Mouse (Mus musculus): ENCODE measurements around the gene Uspl1.
A peak's percentile ranks its signal among the peaks of the same experiment; 100 is the strongest.

Gene Uspl1

DNA sequence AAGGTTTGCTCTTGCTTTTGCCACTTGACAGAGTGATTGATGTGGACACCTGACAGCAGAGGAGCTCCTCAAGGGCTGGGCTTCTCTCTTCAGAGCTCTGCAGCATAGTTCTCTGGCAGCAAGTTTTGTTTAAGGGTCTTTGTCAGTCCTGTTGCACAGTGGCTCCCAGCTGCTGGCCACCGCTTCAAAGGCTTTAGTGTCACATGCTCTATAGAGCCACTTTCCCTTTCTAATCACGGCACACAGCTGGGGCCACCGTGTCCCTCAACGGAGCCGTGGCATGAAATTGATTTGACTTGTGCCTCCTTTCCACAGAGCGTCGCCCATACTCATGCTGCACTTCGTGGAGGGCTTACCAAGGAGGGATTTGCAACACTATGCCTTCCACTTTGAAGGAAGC is 25.2 kb downstream of the Uspl1 start:
- DNase-seq (ENCODE audit: low spot score in 2 of 2), result no peak

DNA sequence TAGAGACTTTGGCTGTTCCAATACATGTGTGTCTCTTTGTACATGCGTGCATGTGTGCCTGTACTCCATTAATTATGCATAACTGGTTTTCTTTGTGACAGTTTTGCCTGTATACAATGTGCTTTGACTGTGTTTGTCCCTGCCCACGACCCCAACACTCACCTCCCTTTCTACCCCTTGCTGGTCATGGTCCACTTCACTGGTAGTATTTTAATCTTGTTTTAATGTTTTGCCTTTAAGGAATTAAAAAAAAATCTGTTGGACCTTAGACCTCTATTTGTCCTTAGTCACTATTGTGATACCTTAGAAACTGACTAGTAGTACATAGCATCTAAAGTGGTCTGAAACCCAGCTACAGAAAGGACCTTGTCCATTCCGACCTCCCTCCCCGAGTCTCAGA is 26.9 kb downstream of the Uspl1 start:
- DNase-seq (ENCODE audit: low spot score in 2 of 2), result no peak

DNA sequence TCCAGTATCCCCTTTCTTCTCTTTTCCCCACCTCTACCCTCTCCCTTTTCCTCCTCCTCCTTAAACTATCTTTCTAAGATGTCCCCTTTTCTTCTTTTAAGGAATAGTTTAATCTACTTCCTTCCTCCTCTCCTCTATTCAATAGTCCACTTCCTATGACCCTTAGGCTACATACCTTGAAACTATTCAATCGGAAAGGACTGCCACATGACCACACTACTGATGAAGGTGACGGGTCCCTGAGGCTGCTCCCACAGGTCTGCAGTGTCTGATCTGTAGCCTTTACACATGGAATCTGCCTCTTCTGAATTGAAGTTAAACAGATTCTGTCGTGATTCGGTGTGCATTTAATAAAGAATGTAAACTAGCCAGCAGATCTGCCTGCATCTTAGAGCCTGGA is 28.7 kb downstream of the Uspl1 start:
- DNase-seq (ENCODE audit: low spot score in 2 of 2), result no peak

DNA sequence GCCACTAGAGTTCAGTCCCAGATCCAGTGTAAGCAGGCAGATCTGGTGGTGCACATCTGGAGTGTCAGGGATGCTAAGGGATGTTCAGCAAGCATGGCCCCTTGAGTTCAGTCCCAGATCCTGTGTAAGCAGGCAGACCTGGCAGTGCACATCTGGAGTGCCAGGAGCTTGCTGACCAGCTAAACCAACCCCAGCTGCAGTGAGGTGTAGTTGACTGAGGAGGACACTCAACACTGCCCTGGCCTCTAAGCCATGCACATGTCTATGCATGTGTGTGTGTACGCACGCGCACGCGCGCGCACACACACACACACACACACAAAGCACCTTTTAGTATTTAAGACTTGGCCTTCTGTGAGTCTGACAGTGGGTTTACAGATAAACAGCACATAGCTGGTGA is 31.4 kb downstream of the Uspl1 start:
- no peak for DNase-seq (ENCODE audit: low spot score in 2 of 2)

DNA sequence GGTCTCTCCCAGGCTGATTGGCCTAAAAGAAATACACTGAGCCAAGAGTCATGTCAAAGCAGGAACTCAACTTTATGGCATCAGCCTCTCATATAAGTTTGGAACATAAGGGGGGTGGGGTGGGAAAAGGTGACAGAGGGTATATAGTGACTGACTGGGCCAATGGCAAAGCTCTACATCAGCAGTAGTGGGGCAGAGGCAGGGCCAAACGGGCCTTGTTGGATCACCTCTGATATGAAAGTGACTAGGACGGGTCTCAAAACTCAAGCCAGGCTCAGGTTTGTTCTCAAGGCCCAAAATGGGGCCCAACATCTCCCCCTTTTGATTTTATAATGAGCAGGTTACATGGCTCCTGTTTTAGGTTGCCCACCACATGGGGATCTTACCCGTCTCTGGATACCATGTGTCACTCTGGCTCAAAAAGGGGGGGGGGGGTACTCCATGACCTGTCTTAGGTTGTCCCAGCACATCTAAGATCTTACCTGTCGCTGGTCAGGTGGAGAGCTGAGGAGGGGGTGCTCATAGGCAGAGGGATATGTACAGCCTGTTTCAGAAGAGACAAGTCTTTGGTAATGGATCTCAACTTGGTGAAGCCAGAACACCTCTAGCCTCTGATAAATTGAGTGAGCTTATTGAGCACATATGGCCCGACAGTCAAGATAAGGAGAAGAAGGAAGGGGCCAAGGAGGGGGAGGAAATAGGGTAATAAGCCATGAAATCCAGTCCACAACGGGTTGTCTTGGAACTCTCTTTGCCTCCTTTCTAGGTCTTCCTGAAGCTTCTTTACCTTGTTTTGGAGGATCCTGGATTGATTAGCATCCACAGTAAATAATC is 33.6 kb downstream of the Uspl1 start:
- DNase-seq (ENCODE audit: low spot score in 2 of 2), result no peak

DNA sequence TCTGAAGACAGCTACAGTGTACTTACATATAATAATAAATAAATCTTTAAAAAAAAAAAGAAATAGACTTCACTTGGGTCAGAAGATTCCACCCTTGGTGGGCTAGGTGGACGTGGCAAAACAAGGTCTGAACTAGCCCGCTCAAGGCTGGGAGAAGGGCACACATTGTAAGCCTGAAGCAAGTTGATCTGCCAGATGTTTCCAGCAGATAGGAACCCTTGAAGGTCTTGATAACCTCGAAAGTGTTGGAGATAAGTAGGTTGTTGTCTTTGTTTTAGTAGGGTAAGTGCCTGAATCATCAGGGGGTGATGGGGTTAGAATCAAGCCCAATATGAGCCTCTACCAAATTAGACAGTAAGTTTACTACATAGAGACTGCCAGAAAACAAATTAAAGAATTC is 35.3 kb downstream of the Uspl1 start:
- no peak for DNase-seq (ENCODE audit: low spot score in 2 of 2)

DNA sequence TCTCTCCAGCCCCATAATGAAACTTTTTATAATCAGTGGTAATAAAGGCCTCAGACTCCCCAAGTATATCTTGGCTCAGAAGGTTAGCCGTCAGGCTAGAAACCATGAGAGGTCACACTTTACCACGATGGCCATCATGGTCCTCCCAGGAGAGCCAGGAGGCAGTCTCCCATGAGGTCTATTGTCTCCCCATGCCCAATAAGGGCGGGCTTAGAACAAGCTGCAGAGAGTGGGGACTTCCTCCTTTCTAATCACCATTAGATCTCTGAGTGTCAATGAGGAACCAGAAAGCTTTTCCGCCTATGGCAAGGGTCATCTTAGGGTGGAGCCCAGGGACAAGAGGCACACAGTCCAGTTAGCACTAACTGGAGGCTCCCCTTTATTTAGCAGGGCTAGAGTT is 37.2 kb downstream of the Uspl1 start:
- DNase-seq (ENCODE audit: low spot score in 2 of 2), result no peak

DNA sequence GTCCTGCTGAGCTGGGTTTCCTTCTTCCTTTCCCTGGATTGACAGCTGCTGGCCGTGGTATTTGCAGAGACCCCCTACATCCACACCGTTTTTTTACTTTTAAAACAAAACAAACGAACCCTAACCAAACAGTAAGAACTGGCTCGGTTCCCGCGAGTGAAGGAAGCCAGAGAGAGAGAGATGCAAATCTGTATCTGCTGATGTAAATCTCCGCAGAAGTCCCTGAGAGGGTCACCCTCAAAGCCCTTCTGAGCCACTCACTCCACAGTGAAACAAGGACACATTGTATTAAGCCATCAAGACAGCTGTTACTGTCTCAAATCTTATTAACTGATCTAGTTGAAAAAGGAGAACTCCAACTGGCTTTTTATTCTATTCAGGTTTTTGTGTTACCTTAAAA is 40.5 kb downstream of the Uspl1 start:
- DNase-seq (ENCODE audit: low spot score in 2 of 2), result no peak

DNA sequence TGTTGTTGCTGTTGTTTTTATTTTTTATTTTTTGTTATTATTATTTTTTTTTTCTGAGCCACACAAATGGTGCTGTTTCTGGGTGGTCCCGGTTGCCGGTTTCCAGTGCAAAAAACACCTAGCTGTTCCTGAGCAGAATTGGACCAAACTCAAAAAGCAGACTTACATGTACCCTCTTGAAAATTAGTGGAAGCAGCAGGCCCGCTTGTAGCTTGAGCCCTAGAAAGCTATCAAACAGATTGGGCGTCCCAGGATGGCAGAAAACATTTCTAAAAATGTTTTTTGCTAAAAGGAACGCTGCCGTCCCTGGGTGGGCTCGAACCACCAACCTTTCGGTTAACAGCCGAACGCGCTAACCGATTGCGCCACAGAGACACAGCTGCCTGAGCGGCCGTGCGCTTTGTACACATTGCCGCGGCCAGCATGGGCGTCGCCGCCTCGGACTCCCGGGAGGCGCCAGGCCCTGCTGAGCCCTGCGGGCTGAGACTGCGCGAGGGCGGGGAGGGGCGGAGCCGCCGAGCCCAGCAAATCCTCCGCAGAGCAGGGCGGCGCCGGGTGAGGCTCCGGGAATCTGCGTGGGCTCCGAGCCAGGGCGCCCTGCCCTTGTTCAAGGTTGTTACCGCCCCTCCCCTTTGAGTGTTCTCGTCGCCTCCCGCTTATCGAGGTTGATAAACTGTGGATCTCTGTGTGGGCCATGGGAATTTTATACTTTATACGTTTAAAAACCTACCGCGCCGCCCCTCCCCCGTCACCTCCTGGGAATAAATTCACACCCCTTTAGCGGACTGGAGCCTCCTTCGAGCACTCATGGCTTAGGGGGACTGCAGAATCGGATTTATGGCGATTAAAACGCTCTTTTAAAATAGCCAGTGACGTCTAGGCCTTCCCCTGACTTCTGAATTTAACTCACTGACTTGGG is 44.8 kb downstream of the Uspl1 start:
- peak; percentile 99 for DNase-seq (ENCODE audit: low spot score in 2 of 2)

DNA sequence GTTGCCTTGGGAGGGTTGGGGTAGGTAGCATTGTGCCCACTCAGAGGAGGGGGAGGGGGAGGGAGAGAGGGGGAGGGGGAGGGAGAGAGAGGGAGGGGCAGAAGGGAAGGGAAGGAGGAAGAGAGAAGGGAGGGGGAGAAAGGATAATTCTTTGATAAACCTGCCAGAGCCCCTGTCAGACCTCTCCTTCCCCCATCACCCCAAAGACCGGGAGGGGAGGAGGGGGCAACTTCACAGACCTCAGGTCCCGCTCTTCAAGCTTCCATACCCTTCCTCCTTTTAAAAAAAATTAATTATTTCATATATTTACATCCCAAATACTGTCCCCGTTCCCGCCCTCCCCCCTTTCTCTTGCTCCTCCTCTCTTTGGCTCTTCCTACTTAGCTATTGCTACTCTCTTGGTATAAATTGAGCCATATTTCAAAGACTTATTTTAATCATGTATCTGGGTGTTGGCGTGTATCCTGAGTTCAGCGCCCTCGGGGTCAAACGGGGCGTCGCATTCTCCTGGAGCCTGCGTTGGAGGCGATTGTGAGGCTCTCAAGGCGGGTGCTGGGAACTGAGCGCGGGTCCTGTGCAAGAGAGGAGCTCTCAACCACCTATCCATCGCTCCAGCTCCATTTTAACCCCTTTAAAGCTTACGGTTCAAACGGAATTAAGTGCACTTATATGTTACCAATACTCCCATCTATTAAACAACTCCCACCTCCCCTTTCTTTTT is 45.6 kb downstream of the Uspl1 start:
- DNase-seq (ENCODE audit: low spot score in 2 of 2), result no peak

DNA sequence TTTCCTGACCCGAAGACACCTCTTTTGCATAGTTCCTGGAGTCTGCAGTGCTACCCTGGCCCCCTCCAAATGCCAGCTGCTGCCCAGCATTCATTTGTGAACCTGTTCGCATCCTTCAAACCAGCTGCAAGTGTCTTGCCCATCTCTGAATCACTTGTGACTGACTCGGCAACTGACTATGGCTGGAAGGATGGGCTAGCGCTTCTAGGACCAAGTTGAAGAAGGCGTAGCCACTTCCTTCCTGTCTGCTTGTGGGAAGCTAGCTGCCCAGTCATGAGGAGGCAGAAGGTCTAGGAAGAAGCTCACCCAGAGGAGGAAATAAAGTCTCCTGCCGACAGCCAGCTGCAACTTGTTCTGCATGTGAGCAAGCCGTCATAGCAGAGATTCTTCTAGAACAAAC is 50.9 kb downstream of the Uspl1 start:
- no peak for DNase-seq (ENCODE audit: low spot score in 2 of 2)

DNA sequence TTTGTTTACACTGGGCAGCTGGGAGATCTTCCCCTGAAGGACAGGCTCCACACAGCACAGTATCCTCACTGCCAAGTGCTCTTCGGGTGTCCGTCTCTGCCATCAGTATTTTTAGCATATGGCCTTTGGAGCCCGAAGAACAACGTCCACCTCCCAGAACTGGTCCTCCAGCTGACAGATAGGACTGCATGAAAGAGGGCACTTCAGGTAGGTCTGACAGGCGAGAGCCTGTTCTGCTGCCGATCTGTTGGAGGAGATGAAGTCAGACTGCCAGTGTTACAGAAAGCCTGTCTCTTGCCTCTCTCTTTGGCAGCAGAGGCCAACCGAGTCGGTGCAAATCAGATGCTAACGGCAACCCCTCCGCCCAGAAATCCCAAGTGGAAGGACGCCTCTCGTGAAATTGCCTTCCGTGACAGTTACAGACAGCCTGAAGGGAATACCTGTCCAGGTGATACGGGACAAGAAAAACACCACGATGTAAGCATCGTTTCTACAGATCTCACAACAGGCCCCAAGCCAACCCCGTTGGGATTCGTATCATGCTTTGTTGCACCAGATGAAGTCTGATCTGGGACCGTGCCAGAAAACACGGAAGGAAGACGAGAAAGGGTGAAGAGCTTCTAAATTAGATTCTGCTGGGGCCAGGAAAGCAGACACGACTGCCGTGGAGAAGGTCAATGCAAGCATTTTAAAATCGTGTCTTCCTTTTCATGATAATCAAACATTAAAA is 53.2 kb downstream of the Uspl1 start:
- no peak for DNase-seq (ENCODE audit: low spot score in 2 of 2)

DNA sequence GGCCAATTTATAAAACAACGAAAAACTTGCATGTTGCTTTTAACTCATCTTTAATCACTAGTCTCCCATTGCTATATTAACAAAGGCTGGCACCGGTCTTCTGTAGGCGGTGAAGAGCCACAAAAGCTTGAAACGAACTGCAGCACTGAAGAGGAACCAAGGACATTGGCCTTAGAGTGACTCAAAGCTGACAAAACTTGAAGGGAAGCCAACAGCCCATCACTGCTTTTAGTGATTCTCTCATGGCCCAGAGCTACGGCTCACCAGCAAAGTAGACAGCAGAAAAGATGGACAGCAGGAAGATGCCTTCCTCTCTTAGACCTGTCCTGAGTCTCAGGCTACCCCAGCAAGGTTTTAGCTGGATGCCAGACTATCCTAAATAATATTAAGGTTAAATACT is 58.3 kb downstream of the Uspl1 start:
- DNase-seq (ENCODE audit: low spot score in 2 of 2), result no peak

DNA sequence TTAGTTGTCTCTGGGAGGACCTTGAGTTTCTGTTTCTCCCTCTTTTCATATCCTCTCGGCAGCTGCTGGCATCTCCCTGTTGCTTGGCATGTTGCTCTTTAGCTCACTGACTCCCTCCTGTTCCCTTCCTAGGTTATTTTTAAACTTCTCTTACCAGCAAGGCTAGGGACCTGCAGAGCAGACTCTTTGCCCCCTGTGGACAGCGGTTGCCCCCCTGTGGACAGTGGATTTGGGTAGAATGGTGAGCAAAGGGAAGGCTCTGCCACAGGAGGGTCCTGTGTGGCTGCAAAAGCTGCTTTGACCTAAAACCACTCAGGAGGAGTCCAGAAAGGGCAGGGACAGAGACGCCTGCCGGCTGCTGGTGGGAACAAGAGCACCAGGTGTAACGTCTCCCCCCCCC is 58.9 kb downstream of the Uspl1 start:
- DNase-seq (ENCODE audit: low spot score in 2 of 2), result no peak

DNA sequence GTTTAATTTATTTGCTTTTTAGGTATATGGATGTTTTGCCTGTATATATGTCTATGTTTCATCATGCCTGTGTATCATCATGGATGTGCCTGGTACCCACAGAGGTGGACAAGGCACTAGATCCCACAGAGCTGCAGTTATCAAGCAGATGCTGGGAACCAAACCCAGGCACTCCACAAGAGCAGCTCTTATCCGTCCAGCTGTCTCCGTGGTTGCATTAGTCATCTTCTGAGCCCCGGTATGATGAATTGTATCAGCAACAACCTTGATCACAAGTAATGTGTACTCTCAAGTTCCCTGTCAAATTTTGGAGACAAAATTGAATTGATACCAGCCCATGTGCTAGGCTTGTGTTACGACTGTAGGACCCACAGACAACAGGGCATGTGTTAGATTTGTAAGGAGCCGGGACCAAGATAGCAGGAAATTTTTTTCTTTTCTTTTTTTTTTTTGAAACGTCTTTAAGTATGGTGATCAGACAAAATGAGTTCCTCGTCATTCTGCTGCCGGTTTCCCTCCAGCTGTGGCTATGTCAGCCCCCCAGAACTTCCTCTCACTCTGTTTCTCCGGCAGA is 61.3 kb downstream of the Uspl1 start:
- DNase-seq (ENCODE audit: low spot score in 2 of 2), result no peak

DNA sequence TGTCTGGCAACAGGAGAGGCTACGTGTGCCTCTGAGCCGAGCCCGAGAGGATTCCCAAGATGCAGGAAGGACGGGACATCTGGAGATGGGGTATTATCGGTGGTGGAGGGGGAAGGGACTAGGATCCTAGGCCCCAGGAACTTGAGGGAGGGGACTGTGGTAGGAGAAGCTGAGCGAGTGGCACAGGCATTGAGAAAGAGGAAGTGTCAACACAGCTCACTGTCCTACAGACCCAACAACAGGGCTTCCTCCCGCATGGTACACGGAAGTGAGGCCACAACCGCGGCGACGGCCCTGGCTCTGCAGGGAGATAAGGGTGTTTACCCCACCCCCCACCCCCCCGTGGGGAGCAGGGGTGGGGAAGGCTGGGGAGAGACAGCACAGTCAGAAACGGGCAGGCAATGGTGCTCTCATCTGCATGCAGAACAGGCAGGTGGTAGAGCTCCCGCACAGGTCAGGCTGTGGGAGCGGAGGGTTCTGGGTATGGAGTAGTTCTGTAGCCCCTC is 61.9 kb downstream of the Uspl1 start:
- peak; percentile 37 to 45 for DNase-seq (ENCODE audit: low spot score in 2 of 2)

DNA sequence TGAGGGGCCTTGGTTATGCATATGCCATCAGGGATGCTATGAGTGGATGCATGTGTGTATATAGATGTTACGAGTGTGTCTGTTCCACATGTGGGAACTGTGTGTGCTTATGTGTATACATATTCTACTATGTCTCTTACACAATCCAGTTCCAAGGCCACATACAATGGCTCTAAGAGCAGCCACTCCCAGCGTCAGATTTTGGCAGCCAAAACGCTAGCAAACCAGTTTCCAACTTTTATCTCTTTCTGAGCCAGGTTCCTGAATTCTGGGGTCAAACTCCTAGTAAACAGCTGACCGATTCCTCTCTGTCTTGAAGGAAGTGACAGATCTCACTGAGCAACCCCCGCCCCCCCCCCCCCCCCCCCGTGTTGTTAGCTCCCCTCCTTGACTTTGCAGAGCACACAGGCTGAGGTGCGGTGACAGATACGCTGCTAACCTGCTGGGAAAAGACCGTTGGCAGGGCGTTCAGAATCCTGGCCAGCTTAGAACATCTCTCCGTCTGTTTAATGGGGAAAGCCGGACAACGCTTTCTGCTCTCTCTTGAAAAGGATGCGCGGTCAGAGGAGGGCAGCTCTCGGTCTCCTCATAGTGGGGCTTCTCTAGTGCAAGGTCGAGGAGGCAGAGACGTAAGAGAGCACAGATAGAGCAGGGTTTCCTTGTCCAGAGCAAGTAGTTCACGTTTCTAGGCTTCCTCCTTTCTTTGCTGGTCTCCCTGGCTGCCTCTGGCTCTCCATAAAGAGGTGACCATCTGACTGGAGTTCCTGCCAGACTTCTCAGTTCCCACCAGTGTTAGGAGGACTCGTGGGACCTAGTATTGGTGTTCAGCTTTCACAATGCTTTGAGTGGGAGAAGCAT is 63.1 kb downstream of the Uspl1 start:
- DNase-seq (ENCODE audit: low spot score in 2 of 2), result no peak

DNA sequence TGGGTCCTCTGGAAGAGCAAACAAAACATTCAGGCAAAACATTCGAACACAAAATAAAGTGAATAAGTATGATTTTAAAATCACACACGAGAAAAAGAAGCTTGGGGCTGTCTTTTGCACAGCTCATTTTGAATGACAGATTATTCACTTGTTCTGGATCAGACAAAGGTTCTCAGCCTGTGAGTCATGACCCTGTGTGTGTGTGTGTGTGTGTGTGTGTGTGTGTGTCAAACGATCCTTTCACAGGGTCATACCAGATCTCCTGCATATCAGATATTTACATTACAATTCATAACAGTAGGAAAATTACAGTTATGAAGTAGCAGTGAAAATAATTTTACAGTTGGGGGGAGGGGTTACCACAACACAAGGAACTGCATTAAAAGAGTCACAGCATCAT is 68.2 kb downstream of the Uspl1 start:
- no peak for DNase-seq (ENCODE audit: low spot score in 2 of 2)

DNA sequence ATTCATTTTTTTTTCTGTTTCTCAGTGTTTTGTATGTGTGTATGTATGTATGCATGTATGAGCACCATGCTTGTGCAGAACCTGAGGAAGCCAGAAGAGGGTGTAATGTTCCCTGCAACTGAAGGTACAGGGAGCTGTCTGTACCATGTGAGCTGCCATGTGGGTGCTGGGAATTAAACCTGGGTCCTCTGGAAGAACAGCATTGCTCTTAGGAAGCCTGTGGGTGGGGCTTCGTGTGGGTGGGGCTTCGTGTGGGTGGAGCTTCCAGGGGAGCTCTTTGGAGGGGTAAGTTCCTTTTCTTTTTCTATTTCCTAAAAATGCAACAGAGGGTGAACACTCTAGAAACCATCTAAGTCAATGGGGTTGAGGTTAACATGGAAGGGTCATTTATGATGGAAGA is 69.3 kb downstream of the Uspl1 start:
- no peak for DNase-seq (ENCODE audit: low spot score in 2 of 2)

DNA sequence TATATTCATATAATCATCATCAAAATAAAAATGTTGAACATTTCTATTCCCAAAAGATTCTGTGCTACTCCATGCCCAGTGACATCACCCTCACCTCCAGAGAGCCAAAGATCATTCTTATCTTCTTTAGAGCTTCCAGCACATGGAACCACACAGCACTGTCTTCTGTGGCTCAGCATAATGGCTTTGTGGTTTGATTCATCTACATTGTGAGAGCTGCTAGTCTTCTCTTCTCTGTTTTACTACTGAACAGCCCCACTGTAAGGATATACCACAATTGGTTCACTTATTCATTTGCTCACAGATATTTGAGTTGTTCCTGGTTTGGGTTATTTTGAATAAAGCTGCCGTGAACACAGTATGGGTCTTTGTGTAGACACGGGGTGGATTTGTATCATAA is 71.4 kb downstream of the Uspl1 start:
- DNase-seq (ENCODE audit: low spot score in 2 of 2), result no peak

Data from urinary bladder, postnatal 36 days (tissue).